Mouse (Mus musculus) midbrain, embryonic 12.5 days (tissue): ENCODE measurements around the gene Tmcc2. TPM values are rescaled to one million over a fixed set of nuclear protein-coding genes. Genes with fewer than 3 reads are reported as not detected.

Source experiments
- ATAC-seq: fragments of 200-750 bp; cut with Nextera tagmentation; 2 replicates; pipeline ENCODE4 v1.8.0; 2017; ENCODE audit warnings: low read depth, moderate TSS enrichment, moderate library complexity; ENCODE audit not compliant: low FRiP score
- H3K27ac ChIP-seq: fragments of 300-500 bp; sonication (generic); replicated peaks from 2 replicates; pipeline ENCODE4 v1.5.1; 2016; ENCODE audit warnings: mild to moderate bottlenecking
- H3K27me3 ChIP-seq: fragments of 300-500 bp; sonication (generic); 2 replicates; pipeline ENCODE4 v1.6.1; 2016; ENCODE audit warnings: mild to moderate bottlenecking
- H3K36me3 ChIP-seq: fragments of 300-500 bp; sonication (generic); 2 replicates; pipeline ENCODE4 v1.6.1; 2016
- H3K4me1 ChIP-seq: fragments of 300-500 bp; sonication (generic); 2 replicates; pipeline ENCODE4 v1.6.1; 2016
- H3K4me2 ChIP-seq: fragments of 300-500 bp; sonication (generic); replicated peaks from 2 replicates; pipeline ENCODE4 v1.6.1; 2016; ENCODE audit warnings: mild to moderate bottlenecking, moderate library complexity
- H3K4me3 ChIP-seq: fragments of 300-500 bp; sonication (generic); 2 replicates; pipeline ENCODE4 v1.5.1; 2016; ENCODE audit warnings: mild to moderate bottlenecking
- H3K9ac ChIP-seq: fragments of 300-500 bp; sonication (generic); replicated peaks from 2 replicates; pipeline ENCODE4 v1.6.1; 2016; ENCODE audit warnings: mild to moderate bottlenecking, moderate library complexity
- H3K9me3 ChIP-seq: fragments of 300-500 bp; sonication (generic); 2 replicates; pipeline ENCODE4 v1.6.1; 2016; ENCODE audit warnings: mild to moderate bottlenecking
- WGBS: fragments of 180-500 bp; shearing (Covaris S2); methylation state at CpG from one replicate; pipeline ENCODE4 v1.1.7; 2016; 5-methylcytosine and 5-hydroxymethylcytosine counted together
- polyA plus RNA-seq: library from polyadenylated mRNA; unstranded; fragments of >200 nt; fragmentation: Nextera tagmentation; extraction: Ambion mirVana; gene quantifications from 2 replicates; pipeline ENCODE4 v1.2.1, GENCODE M21; 2016

Gene Tmcc2
- polyA plus RNA-seq, 1 experiment from 2014 or later, result 35.4 TPM

DNA sequence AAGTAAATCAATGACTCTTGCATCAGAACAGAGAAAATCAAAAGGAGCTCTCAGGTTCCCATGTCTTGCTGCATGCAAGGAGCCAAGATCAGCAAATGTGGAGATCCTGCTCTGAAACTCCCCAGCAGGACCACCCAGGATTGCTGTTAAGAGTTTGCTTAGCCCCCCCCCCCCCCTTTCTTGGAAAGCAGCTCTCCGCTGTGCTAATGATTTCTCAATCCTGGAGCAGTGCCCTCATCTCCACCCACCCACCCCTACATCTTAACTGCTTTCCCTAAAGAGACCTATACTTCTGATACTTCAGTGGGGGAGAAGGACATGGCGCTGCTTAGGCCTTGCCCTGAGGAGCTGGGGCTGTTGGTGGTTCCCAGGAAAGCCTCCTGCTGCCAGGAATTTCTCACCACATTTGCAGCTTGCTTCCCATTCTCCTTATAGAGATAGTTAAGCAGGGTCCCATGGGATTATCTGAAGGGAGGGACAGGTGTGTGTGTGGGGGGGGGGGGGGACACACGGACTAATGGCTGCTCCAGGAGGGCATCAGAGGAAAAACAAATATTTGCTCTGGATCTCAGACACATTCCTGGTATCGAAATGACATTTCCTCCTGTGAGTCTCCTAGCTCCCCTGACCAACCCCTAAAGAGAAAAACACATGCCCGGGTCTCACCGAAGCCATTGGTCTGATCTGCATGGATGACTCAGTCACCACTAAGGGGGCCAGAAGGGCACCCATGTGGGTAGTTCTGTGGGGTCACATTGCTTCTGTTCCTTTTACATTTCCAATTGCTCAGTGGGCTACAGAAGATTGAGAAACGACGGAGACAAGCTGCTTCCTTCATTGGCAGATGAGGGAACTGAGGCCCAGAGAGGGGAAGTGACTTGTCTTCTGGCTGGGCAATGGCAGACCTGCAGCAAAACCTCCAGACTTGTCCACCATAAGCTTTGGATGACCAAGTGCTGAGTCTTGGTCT is 72.9 kb downstream of the Tmcc2 start:
- no peak for ATAC-seq
- no peaks in the 10 kb centered on the region for H3K9me3 ChIP-seq
- WGBS, result 12% methylated on average over 8 of the region's 8 CpGs
- H3K4me2 ChIP-seq, result peak overlapping the region; percentile 63
- peak overlapping the region; percentile 98 for H3K27ac ChIP-seq
- peak overlapping the region; percentile 95 for H3K9ac ChIP-seq
- peaks cover 63% of the 10 kb centered on the region for H3K4me1 ChIP-seq
- 0 out of 2 replicates have a peak, but pooled peaks cover 7% of the 10 kb centered on the region for H3K36me3 ChIP-seq
- peaks cover 4% of the 10 kb centered on the region; the same call in 1 of the 2 replicates for H3K27me3 ChIP-seq
- H3K4me3 ChIP-seq, result peak overlapping the region; percentile 89

DNA sequence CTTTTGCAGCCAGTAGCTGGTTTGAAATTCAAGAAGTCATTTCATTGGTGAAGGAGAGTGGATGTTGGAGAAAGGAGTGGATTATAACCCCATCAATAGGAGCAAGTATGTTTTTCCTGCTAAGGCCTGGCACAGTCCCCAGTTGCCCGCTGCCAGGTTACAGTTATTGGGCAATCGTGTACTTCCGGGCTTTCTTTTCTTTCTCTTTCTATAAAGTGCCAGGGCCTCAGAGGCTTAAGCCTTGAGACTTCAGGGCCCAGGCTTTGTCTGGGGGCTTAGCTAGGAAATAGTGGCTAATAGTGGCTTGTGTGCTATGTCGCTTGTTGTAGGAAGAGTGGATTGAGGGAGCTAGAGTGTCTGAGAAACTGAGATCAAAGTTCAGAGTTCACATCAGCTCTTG is 73.7 kb downstream of the Tmcc2 start:
- Histone ChIP-seq H3K9me3 (no peaks in the 10 kb centered on the region), H3K27me3 (peaks cover 4% of the 10 kb centered on the region; the same call in 1 of the 2 replicates), H3K4me3 (peak overlapping the region; percentile 89), H3K4me1 (peaks cover 56% of the 10 kb centered on the region), H3K9ac (peak overlapping the region; percentile 95), H3K27ac (peak overlapping the region; percentile 98), H3K36me3 (0 out of 2 replicates have a peak, but pooled peaks cover 7% of the 10 kb centered on the region), H3K4me2 (peak overlapping the region; percentile 63)
- no peak for ATAC-seq
- WGBS, result 10% methylated on average over 4 of the region's 4 CpGs

- no peak for ATAC-seq
- 12% methylated on average over 7 of the region's 7 CpGs for WGBS
- Histone ChIP-seq H3K27me3 (peaks cover 8% of the 10 kb centered on the region; the same call in 1 of the 2 replicates), H3K27ac (peak overlapping the region; percentile 98), H3K4me3 (peak overlapping the region; percentile 89), H3K4me2 (peak overlapping the region; percentile 63), H3K9me3 (no peaks in the 10 kb centered on the region), H3K36me3 (0 out of 2 replicates have a peak, but pooled peaks cover 7% of the 10 kb centered on the region), H3K4me1 (peaks cover 49% of the 10 kb centered on the region), H3K9ac (peak overlapping the region; percentile 95)
These were observed 74.5 kb downstream of the Tmcc2 start for GRCm38 (mm10) chr1:132316625-132316994.

- H3K4me3 ChIP-seq, result peak within 1 kb of the TSS; percentile 89
These were observed 75.0 kb downstream of the Tmcc2 start, which contains the start of gene Nuak2 for GRCm38 (mm10) chr1:132315889-132316624. Gene Nuak2 (plus strand): TSS chr1:132316126.

DNA sequence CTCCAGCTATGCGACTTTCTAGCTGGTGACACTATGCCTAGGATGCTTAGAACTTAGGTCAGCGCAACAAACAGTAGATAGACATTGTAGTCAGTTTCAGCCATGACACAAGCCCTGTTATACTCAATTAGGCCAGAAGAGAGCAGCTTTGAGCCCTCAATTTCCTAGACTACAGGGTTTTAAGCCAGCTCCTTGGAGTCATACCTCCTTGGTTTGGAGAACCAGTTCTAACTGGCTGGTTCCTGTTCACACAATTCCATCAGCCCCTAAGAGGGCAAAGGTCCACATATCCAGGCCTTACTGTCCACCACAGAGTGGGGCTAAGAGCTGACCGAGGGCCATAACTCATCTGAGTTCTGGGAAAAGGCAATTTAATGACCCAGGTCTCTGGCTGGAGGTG is 78.4 kb downstream of the Tmcc2 start:
- Histone ChIP-seq H3K9ac (no peak overlapping the region), H3K4me1 (peaks cover 13% of the 10 kb centered on the region), H3K9me3 (no peaks in the 10 kb centered on the region), H3K27ac (no peak overlapping the region), H3K4me3 (no peak overlapping the region), H3K27me3 (peaks cover 13% of the 10 kb centered on the region; the same call in 1 of the 2 replicates), H3K4me2 (no peak overlapping the region), H3K36me3 (no peaks in the 10 kb centered on the region)
- peak; percentile 32; the same call in 1 of the 2 replicates for ATAC-seq
- WGBS, result 55% methylated on average over 3 of the region's 3 CpGs

More at GRCm38 (mm10) chr1:132315889-132316624, 75.0 kb downstream of the Tmcc2 start, which contains the start of gene Nuak2:
- H3K9me3 ChIP-seq, result no peaks in the 10 kb centered on the region
- 0 out of 2 replicates have a peak, but pooled peaks cover 7% of the 10 kb centered on the region for H3K36me3 ChIP-seq
- peak within 1 kb of the TSS; percentile 95 for H3K9ac ChIP-seq
- H3K4me2 ChIP-seq, result peak within 1 kb of the TSS; percentile 63
- WGBS, result under 1% methylated on average over 65 of the region's 67 CpGs
- peaks cover 44% of the 10 kb centered on the region for H3K4me1 ChIP-seq
- peak within 1 kb of the TSS; percentile 98 for H3K27ac ChIP-seq
- H3K27me3 ChIP-seq, result peaks cover 8% of the 10 kb centered on the region; the same call in 1 of the 2 replicates
- ATAC-seq, result peak; percentile 84

- no peaks in the 10 kb centered on the region for H3K9me3 ChIP-seq
- no peak for ATAC-seq
- peaks cover 16% of the 10 kb centered on the region; the same call in 1 of the 2 replicates for H3K27me3 ChIP-seq
- H3K27ac ChIP-seq, result no peak overlapping the region
- 0 out of 2 replicates have a peak, but pooled peaks cover 9% of the 10 kb centered on the region for H3K4me1 ChIP-seq
- H3K4me2 ChIP-seq, result no peak overlapping the region
- H3K36me3 ChIP-seq, result no peaks in the 10 kb centered on the region
- WGBS, result 78% methylated on average over 2 of the region's 2 CpGs
- H3K9ac ChIP-seq, result no peak overlapping the region
- no peak overlapping the region for H3K4me3 ChIP-seq
These were observed 79.0 kb downstream of the Tmcc2 start for GRCm38 (mm10) chr1:132312043-132312442.

DNA sequence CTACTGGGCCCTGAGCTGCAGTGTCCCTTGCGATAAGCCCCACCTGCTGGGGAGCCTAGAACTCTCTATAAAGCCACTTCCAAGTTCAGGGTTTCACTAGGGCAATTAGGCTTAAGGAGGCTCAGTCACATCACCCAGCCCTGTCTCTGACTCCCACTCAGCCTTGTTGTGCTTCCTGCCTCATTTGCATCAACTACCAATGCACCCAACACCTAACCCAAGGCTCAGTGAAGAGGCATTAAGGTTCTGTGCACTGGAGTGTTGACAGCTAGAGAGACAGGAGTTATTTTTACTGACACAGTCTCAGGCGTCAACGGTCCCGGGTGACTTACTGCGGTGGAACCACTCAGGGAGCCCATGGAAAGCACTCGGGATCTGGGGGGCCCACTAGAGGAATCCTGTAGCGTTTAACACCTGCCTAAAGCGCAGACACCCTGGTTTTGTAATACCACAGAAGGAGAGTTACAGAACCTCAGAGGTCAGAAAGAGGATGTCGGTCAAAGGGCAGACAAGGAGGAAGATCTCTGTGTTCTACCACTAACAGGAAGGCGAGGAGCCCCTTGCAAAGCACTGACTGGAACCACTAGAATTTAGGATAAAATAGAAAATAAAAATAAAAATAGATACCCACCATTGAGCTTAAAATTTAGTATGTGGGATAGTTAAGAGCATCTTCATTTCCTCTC is 79.8 kb downstream of the Tmcc2 start:
- 0 out of 2 replicates have a peak, but pooled peaks cover 6% of the 10 kb centered on the region for H3K4me1 ChIP-seq

GRCm38 (mm10) chr1:132310754-132311153 is 80.3 kb downstream of the Tmcc2 start:
- H3K4me2 ChIP-seq, result no peak overlapping the region
- 62% methylated on average over 7 of the region's 7 CpGs for WGBS
- no peak for ATAC-seq

More for the DNA sequence above, 79.8 kb downstream of the Tmcc2 start:
- Histone ChIP-seq H3K27ac (no peak overlapping the region), H3K4me3 (no peak overlapping the region), H3K9me3 (no peaks in the 10 kb centered on the region), H3K36me3 (no peaks in the 10 kb centered on the region), H3K27me3 (peaks cover 22% of the 10 kb centered on the region), H3K9ac (no peak overlapping the region), H3K4me2 (no peak overlapping the region)
- ATAC-seq, result no peak
- 83% methylated on average over 10 of the region's 10 CpGs for WGBS

DNA sequence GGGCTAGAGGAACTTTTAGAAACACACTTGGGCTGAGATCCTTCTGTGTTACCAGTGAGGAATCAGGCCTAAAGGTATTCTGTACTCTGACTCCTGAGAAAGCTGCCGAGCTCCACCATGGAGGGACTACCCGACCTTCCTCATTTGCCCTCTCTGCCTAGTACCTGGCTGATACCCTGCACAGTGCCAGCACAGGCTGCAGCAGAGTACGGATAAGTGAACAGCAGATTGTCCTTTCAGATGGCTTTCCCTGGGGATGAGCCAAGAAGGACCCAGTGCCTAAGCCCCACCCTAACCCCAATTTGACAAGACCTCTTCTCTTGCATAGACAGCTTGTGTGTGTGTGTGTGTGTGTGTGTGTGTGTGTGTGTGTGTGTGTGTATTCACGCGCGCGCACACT is 82.4 kb downstream of the Tmcc2 start:
- WGBS, result 89% methylated on average over 7 of the region's 7 CpGs
- no peak overlapping the region for H3K4me3 ChIP-seq
- no peak overlapping the region for H3K4me2 ChIP-seq
- peaks cover 3% of the 10 kb centered on the region; the same call in 1 of the 2 replicates for H3K4me1 ChIP-seq
- H3K27ac ChIP-seq, result no peak overlapping the region
- no peak for ATAC-seq
- peaks cover 24% of the 10 kb centered on the region for H3K27me3 ChIP-seq
- no peaks in the 10 kb centered on the region for H3K9me3 ChIP-seq
- H3K9ac ChIP-seq, result no peak overlapping the region
- H3K36me3 ChIP-seq, result no peaks in the 10 kb centered on the region

More at GRCm38 (mm10) chr1:132310754-132311153, 80.3 kb downstream of the Tmcc2 start:
- no peak overlapping the region for H3K9ac ChIP-seq
- no peak overlapping the region for H3K4me3 ChIP-seq
- H3K9me3 ChIP-seq, result no peaks in the 10 kb centered on the region
- no peaks in the 10 kb centered on the region for H3K36me3 ChIP-seq
- peaks cover 22% of the 10 kb centered on the region for H3K27me3 ChIP-seq
- no peak overlapping the region for H3K27ac ChIP-seq
- H3K4me1 ChIP-seq, result 0 out of 2 replicates have a peak, but pooled peaks cover 6% of the 10 kb centered on the region

GRCm38 (mm10) chr1:132307962-132308361 is 83.1 kb downstream of the Tmcc2 start:
- Histone ChIP-seq H3K4me3 (no peak overlapping the region), H3K4me1 (peaks cover 10% of the 10 kb centered on the region; the same call in 1 of the 2 replicates), H3K27ac (no peak overlapping the region), H3K4me2 (no peak overlapping the region), H3K27me3 (peaks cover 24% of the 10 kb centered on the region), H3K36me3 (no peaks in the 10 kb centered on the region), H3K9ac (no peak overlapping the region), H3K9me3 (no peaks in the 10 kb centered on the region)
- no peak for ATAC-seq
- 86% methylated on average over 6 of the region's 6 CpGs for WGBS

GRCm38 (mm10) chr1:132306808-132307207 is 84.3 kb downstream of the Tmcc2 start:
- Histone ChIP-seq H3K9ac (no peak overlapping the region), H3K27ac (no peak overlapping the region), H3K27me3 (peaks cover 24% of the 10 kb centered on the region), H3K4me1 (peaks cover 16% of the 10 kb centered on the region; the same call in 1 of the 2 replicates), H3K4me3 (no peak overlapping the region), H3K4me2 (no peak overlapping the region), H3K36me3 (no peaks in the 10 kb centered on the region), H3K9me3 (no peaks in the 10 kb centered on the region)
- no peak for ATAC-seq
- 20% methylated on average over 4 of the region's 4 CpGs for WGBS
